Mouse (Mus musculus) Patski (cell line): ENCODE results near the gene Stx1b. TPM values are rescaled to one million over a fixed set of nuclear protein-coding genes. Genes with fewer than 3 reads are reported as not detected.

Experiments used
- ATAC-seq: fragments of 100-300 bp; one replicate; pipeline ENCODE4 v1.8.0; 2021
- CTCF ChIA-PET: fragments of 350-600 bp; sonication (Branson Sonifier 250); formaldehyde crosslinking; loops from one replicate; lab custom pipeline; 2022; ENCODE audit warnings: inconsistent platforms; lab: Charles Lee
- POLR2A ChIA-PET: fragments of 350-600 bp; sonication (Branson Sonifier 250); formaldehyde crosslinking; loops from one replicate; lab custom pipeline; 2022; ENCODE audit warnings: antibody characterized with exemption, inconsistent platforms; lab: Charles Lee
- DNase-seq: peaks from one replicate; pipeline ENCODE4 v3.0.0-alpha.2; 2011; ENCODE audit warnings: low read depth, low spot score
- H3K27me3 ChIP-seq: fragments of 371-371 bp; one replicate; pipeline ENCODE4 v1.5.1; 2021
- CTCF ChIP-seq: fragments of 100-300 bp; IDR thresholded peaks from one replicate; pipeline ENCODE4 v1.5.1; 2021
- in situ Hi-C: fragments of 300-500 bp; cut with MboI; formaldehyde crosslinking; loops from 3 replicates; pipeline ENCODE4 v1.11.1; 2018; ENCODE audit warnings: low pct_unique_long_range_greater_than_20kb, mixed read lengths
- polyA plus RNA-seq: library from polyadenylated mRNA; unstranded; gene quantifications from one replicate; pipeline ENCODE4 v1.2.3, GENCODE M21; 2021

The Stx1b gene
- polyA plus RNA-seq, 1 experiment from 2014 or later, result 0.23 TPM

DNA sequence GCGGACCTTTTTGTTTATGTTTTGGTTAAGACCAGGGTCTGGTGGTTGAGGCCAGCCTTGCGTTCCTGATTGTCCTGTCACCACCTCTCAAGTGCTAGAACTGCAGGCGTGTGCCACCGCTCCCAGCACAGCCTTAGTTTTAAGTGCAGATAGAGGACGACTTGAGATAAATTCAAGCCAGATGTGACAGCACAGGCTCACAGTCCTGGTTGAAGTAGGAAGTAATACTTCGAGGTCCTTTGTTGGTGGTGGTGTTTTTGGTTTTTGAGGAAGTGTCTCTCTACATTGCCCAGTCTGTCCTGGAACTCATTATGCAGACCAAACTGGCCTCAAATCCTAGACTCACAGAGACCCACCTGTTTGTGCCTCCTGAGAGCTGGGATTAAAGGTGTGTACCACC lies 64.6 kb downstream of the Stx1b start:
- ATAC-seq (no peak), DNase-seq (no peak)
- in situ Hi-C loops, result no loop called here
- CTCF ChIA-PET, result interaction anchor here (0.9 to 1.8 kb wide), 3 partner anchors 9 to 85 kb away, joined by 3 to 7 read pairs (median 4); no protein-coding TSS in a partner anchor
- TF ChIP-seq CTCF, result no peak
- POLR2A ChIA-PET, result no interaction called here
- no peaks in the 10 kb centered on the region for H3K27me3 ChIP-seq

Other genes starting within 250 kb of the Stx1b start
- gene Ccdc189, start 236.0 kb downstream of the Stx1b start, polyA plus RNA-seq, result 22.0 TPM
- 42.7 TPM for gene Rnf40, start 235.8 kb downstream of the Stx1b start, polyA plus RNA-seq
- 20.6 TPM for gene Zfp629, start 208.8 kb downstream of the Stx1b start, polyA plus RNA-seq
- gene Bcl7c, start 115.6 kb downstream of the Stx1b start, polyA plus RNA-seq, result 53.6 TPM
- gene Ctf1, start 111.8 kb downstream of the Stx1b start, polyA plus RNA-seq, result 10.8 TPM
- gene Ctf2, start 92.4 kb downstream of the Stx1b start, polyA plus RNA-seq, result 0.09 TPM
- 38.6 TPM for gene Fbxl19, start 80.0 kb downstream of the Stx1b start, polyA plus RNA-seq
- 25.8 TPM for gene Orai3, start 54.7 kb downstream of the Stx1b start, polyA plus RNA-seq
- gene Setd1a, start 47.9 kb downstream of the Stx1b start, polyA plus RNA-seq, result 30.0 TPM
- gene Gm49388, start 38.9 kb downstream of the Stx1b start, polyA plus RNA-seq, result 4.5 TPM
- 30.1 TPM for gene Hsd3b7, start 23.9 kb downstream of the Stx1b start, polyA plus RNA-seq
- gene Stx4a, start 255 bp downstream of the Stx1b start, polyA plus RNA-seq, result 133 TPM
- gene Zfp646, start 51.7 kb upstream of the Stx1b start, polyA plus RNA-seq, result 22.3 TPM
- gene Zfp668, start 52.3 kb upstream of the Stx1b start, polyA plus RNA-seq, result 8.9 TPM
- gene Prss53, start 66.4 kb upstream of the Stx1b start, polyA plus RNA-seq, result 0.45 TPM
- gene Gm21974, start 70.9 kb upstream of the Stx1b start, polyA plus RNA-seq, result not detected
- 77.0 TPM for gene Vkorc1, start 71.1 kb upstream of the Stx1b start, polyA plus RNA-seq
- gene Bckdk, start 79.5 kb upstream of the Stx1b start, polyA plus RNA-seq, result 75.7 TPM
- gene Kat8, start 88.0 kb upstream of the Stx1b start, polyA plus RNA-seq, result 22.1 TPM
- gene Prss8, start 105.6 kb upstream of the Stx1b start, polyA plus RNA-seq, result 0.05 TPM
- gene Prss36, start 122.2 kb upstream of the Stx1b start, polyA plus RNA-seq, result 6.8 TPM
- 469 TPM for gene Fus, start 142.9 kb upstream of the Stx1b start, polyA plus RNA-seq
- 0.10 TPM for gene Pycard, start 169.3 kb upstream of the Stx1b start, polyA plus RNA-seq
- gene Trim72, start 179.4 kb upstream of the Stx1b start, polyA plus RNA-seq, result 0.17 TPM
- not detected for gene Itgam, start 238.1 kb upstream of the Stx1b start, polyA plus RNA-seq
- gene Gm49368, start 238.1 kb upstream of the Stx1b start, polyA plus RNA-seq, result not detected